Mouse (Mus musculus) left cerebral cortex, adult 2 months (tissue): ENCODE data around the gene Pole2. TPM values are rescaled to one million over a fixed set of nuclear protein-coding genes. Genes with fewer than 3 reads are reported as not detected.

Experiments used
- DNase-seq, 2 experiments: peaks; one replicate each; pipeline ENCODE4 v3.0.0; 2021 to 2022; ENCODE audit warnings: low spot score in 2 of 2, mixed read lengths in 1 of 2; ENCODE audit errors: extremely low spot score in 1 of 2
- H3K27ac ChIP-seq: fragments of 200-600 bp; 2 replicates; pipeline ENCODE4 v1.8.1; 2022
- H3K4me3 ChIP-seq: fragments of 200-600 bp; 2 replicates; pipeline ENCODE4 v1.8.1; 2022
- CTCF ChIP-seq: fragments of 200-600 bp; IDR thresholded peaks from 2 replicates; pipeline ENCODE4 v1.8.1; 2022; ENCODE audit warnings: antibody characterized with exemption, mild to moderate bottlenecking, moderate library complexity
- intact Hi-C: fragments of 180-260 bp; cut with DNase I; formaldehyde crosslinking; loops from one replicate; pipeline ENCODE4 v1.15.1; 2025
- total RNA-seq, 2 experiments: library from RNA; stranded (reverse); gene quantifications; 2 replicates each; pipeline ENCODE4 v1.2.3; 2021

Pole2 gene
- total RNA-seq, 2 experiments from 2014 or later: 0.40 to 0.66 TPM

- DNase-seq: no peak
- peak; percentile 25; the same call in 1 of the 2 replicates for TF ChIP-seq CTCF
- H3K4me3 ChIP-seq: no peak overlapping the region
- H3K27ac ChIP-seq: no peak overlapping the region
- intact Hi-C loops: no loop called here
Measured at GRCm38 (mm10) chr12:69238284-69238683, 10.3 kb upstream of the Pole2 start.

- intact Hi-C loops: no loop called here
- Histone ChIP-seq H3K4me3 (no peak overlapping the region), H3K27ac (no peak overlapping the region)
- TF ChIP-seq CTCF: no peak
- DNase-seq: no peak
Measured at GRCm38 (mm10) chr12:69235782-69236181, 7.8 kb upstream of the Pole2 start.

GRCm38 (mm10) chr12:69229251-69229650, 1.3 kb upstream of the Pole2 start:
- intact Hi-C loops: no loop called here
- Histone ChIP-seq H3K4me3 (no peak overlapping the region), H3K27ac (no peak overlapping the region)
- no peak for DNase-seq
- TF ChIP-seq CTCF: no peak; the same call in none of the 2 replicates

- no peak for TF ChIP-seq CTCF
- Histone ChIP-seq H3K27ac (no peak overlapping the region), H3K4me3 (no peak overlapping the region)
- intact Hi-C loops: no loop called here
- DNase-seq: no peak
Measured at GRCm38 (mm10) chr12:69220613-69221277, 7.2 kb downstream of the Pole2 start.

GRCm38 (mm10) chr12:69216587-69216986, 11.4 kb downstream of the Pole2 start:
- intact Hi-C loops: no loop called here
- H3K27ac ChIP-seq: no peak overlapping the region
- no peak for DNase-seq
- TF ChIP-seq CTCF: no peak
- H3K4me3 ChIP-seq: no peak overlapping the region

GRCm38 (mm10) chr12:69215000-69215785, 12.8 kb downstream of the Pole2 start:
- intact Hi-C loops: no loop called here
- no peak for TF ChIP-seq CTCF
- Histone ChIP-seq H3K4me3 (no peak overlapping the region), H3K27ac (no peak overlapping the region)
- DNase-seq: peak; percentile 28 to 38

GRCm38 (mm10) chr12:69214393-69214792, 13.6 kb downstream of the Pole2 start:
- Histone ChIP-seq H3K27ac (no peak overlapping the region), H3K4me3 (no peak overlapping the region)
- intact Hi-C loops: no loop called here
- no peak for TF ChIP-seq CTCF
- DNase-seq: no peak

- DNase-seq: no peak
- H3K27ac ChIP-seq: no peak overlapping the region
- no peak overlapping the region for H3K4me3 ChIP-seq
- intact Hi-C loops: no loop called here
- TF ChIP-seq CTCF: no peak; the same call in 1 of the 2 replicates
Measured at GRCm38 (mm10) chr12:69213186-69213777, 14.7 kb downstream of the Pole2 start.

- TF ChIP-seq CTCF: peak; percentile 43
- Histone ChIP-seq H3K4me3 (no peak overlapping the region), H3K27ac (no peak overlapping the region)
- DNase-seq: no peak
- intact Hi-C loops: no loop called here
Measured at GRCm38 (mm10) chr12:69211057-69211456, 16.9 kb downstream of the Pole2 start.

GRCm38 (mm10) chr12:69210056-69210979, 17.7 kb downstream of the Pole2 start:
- intact Hi-C loops: no loop called here

GRCm38 (mm10) chr12:69208520-69208919, 19.5 kb downstream of the Pole2 start:
- H3K27ac ChIP-seq: no peak overlapping the region
- TF ChIP-seq CTCF: no peak; the same call in 1 of the 2 replicates
- DNase-seq: no peak
- intact Hi-C loops: no loop called here
- H3K4me3 ChIP-seq: no peak overlapping the region

More at GRCm38 (mm10) chr12:69210056-69210979, 17.7 kb downstream of the Pole2 start:
- TF ChIP-seq CTCF: no peak
- Histone ChIP-seq H3K27ac (no peak overlapping the region), H3K4me3 (no peak overlapping the region)
- DNase-seq: no peak
